Mouse (Mus musculus) cerebellum, adult 2 months (tissue): ENCODE data around the gene Ubald1.

ENCODE experiments used
- CTCF ChIP-seq: fragments of 200-500 bp; IDR thresholded peaks from 2 replicates; pipeline ENCODE4 v1.5.1; 2011; ENCODE audit warnings: low read depth, mild to moderate bottlenecking, control low read depth, low read length, moderate library complexity, borderline replicate concordance; ENCODE audit not compliant: insufficient read depth
- POLR2A ChIP-seq: fragments of 200-500 bp; IDR thresholded peaks from 2 replicates; pipeline ENCODE4 v1.6.1; 2011; ENCODE audit warnings: low read length, control low read depth, borderline replicate concordance; ENCODE audit not compliant: insufficient read depth

GRCm38 (mm10) chr16:4907386-4907785, 27.3 kb upstream of the Ubald1 start:
- TF ChIP-seq POLR2A (no peak), CTCF (no peak)
